In genomic region chr13:53522807-53523206, GRCm38 (mm10) we compare ENCODE assay signal across 24 mouse cellular contexts. TPM values are rescaled to one million over a fixed set of nuclear protein-coding genes. Genes with fewer than 3 reads are reported as not detected.
DNase-seq lines count a peak whose midpoint lies in the region; ATAC-seq and TF ChIP-seq lines count a peak whose summit lies in the region.
"Had no signal": no experiment of that assay in that cellular context is flagged by ENCODE, and none has a peak within 500 bp of the region (broad histone marks: within the 10 kb centered on the region; RNA-seq: fewer than 3 reads in every experiment).

No protein-coding gene starts in this region.

- TF ChIP-seq CTCF in lung, embryonic 14.5 days (IDR thresholded peaks at IDR 0.05; ENCODE audit: low read depth) = no peak

- H3K4me3 ChIP-seq in forebrain, embryonic 11.5 days (ENCODE audit: low read depth, low read length) = no peak overlapping the region
- H3K4me3 ChIP-seq in forebrain, embryonic 12.5 days (replicated peaks) = no peak overlapping the region
- H3K4me3 ChIP-seq in lung, embryonic 14.5 days (ENCODE audit: low read depth, low read length) = no peak overlapping the region
- H3K4me3 ChIP-seq: embryonic facial prominence, embryonic 12.5 days; embryonic facial prominence, embryonic 15.5 days; forebrain, embryonic 15.5 days; heart, embryonic 12.5 days; heart, embryonic 15.5 days; hindbrain, embryonic 10.5 days had no signal

- H3K27me3 ChIP-seq in forebrain, embryonic 11.5 days (ENCODE audit: control insufficient read depth, insufficient read depth, low read length) = no peaks in the 10 kb centered on the region
- peaks cover 5% of the 10 kb centered on the region; the same call in 1 of the 2 replicates for H3K27me3 ChIP-seq in forebrain, embryonic 12.5 days
- no peaks in the 10 kb centered on the region for H3K27me3 ChIP-seq in lung, embryonic 14.5 days (ENCODE audit: insufficient read depth, low read length)
- H3K27me3 ChIP-seq: embryonic facial prominence, embryonic 12.5 days; forebrain, embryonic 15.5 days; heart, embryonic 12.5 days; heart, embryonic 15.5 days had no signal

- H3K4me1 ChIP-seq in forebrain, embryonic 11.5 days (replicated peaks; ENCODE audit: control insufficient read depth, insufficient read depth, low read length) = peaks cover 3% of the 10 kb centered on the region; the same call in 1 of the 2 replicates
- peaks cover 25% of the 10 kb centered on the region for H3K4me1 ChIP-seq in forebrain, embryonic 12.5 days
- H3K4me1 ChIP-seq in lung, embryonic 14.5 days (ENCODE audit: insufficient read depth) = no peaks in the 10 kb centered on the region

- H3K27ac ChIP-seq in forebrain, embryonic 11.5 days (ENCODE audit: low read depth, low read length) = no peak overlapping the region
- H3K27ac ChIP-seq in forebrain, embryonic 12.5 days = no peak overlapping the region
- no peak overlapping the region for H3K27ac ChIP-seq in lung, embryonic 14.5 days (ENCODE audit: low read depth)
- H3K27ac ChIP-seq: embryonic facial prominence, embryonic 12.5 days; embryonic facial prominence, embryonic 15.5 days; forebrain, embryonic 15.5 days; heart, embryonic 15.5 days; hindbrain, embryonic 10.5 days; hindbrain, embryonic 14.5 days had no signal

- 48% methylated on average over 5 of the region's 5 CpGs for WGBS in forebrain, embryonic 11.5 days
- 41% methylated on average over 5 of the region's 5 CpGs for whole genome bisulfite sequencing in forebrain, embryonic 12.5 days
- WGBS in lung, embryonic 14.5 days = 15% methylated on average over 5 of the region's 5 CpGs

- no peaks in the 10 kb centered on the region for H3K36me3 ChIP-seq in forebrain, embryonic 11.5 days (ENCODE audit: control insufficient read depth, insufficient read depth, low read length)
- H3K36me3 ChIP-seq in forebrain, embryonic 12.5 days (replicated peaks) = no peaks in the 10 kb centered on the region
- no peaks in the 10 kb centered on the region for H3K36me3 ChIP-seq in lung, embryonic 14.5 days (ENCODE audit: insufficient read depth)
- H3K36me3 ChIP-seq: embryonic facial prominence, embryonic 12.5 days; embryonic facial prominence, embryonic 15.5 days; forebrain, embryonic 15.5 days; heart, embryonic 12.5 days; heart, embryonic 15.5 days; hindbrain, embryonic 10.5 days had no signal

- ATAC-seq in forebrain, embryonic 11.5 days (replicated peaks; ENCODE audit: low FRiP score) = no peak
- no peak for ATAC-seq in forebrain, embryonic 12.5 days (ENCODE audit: low FRiP score)
- no peak for ATAC-seq in lung, embryonic 14.5 days (ENCODE audit: insufficient read depth)
- ATAC-seq: forebrain, embryonic 15.5 days; Patski had no signal

- no peak overlapping the region for H3K4me2 ChIP-seq in forebrain, embryonic 11.5 days (ENCODE audit: low read depth, low read length, severe bottlenecking)
- no peak overlapping the region for H3K4me2 ChIP-seq in forebrain, embryonic 12.5 days
- no peak overlapping the region for H3K4me2 ChIP-seq in lung, embryonic 14.5 days
- H3K4me2 ChIP-seq: embryonic facial prominence, embryonic 12.5 days; embryonic facial prominence, embryonic 15.5 days; forebrain, embryonic 15.5 days; heart, embryonic 12.5 days; heart, embryonic 15.5 days; hindbrain, embryonic 14.5 days had no signal

- no peaks in the 10 kb centered on the region for H3K9me3 ChIP-seq in forebrain, embryonic 11.5 days (ENCODE audit: control insufficient read depth, low read length)
- H3K9me3 ChIP-seq in forebrain, embryonic 12.5 days = no peaks in the 10 kb centered on the region
- H3K9me3 ChIP-seq in lung, embryonic 14.5 days (ENCODE audit: low read depth, low read length) = no peaks in the 10 kb centered on the region
- H3K9me3 ChIP-seq: embryonic facial prominence, embryonic 12.5 days; embryonic facial prominence, embryonic 15.5 days; forebrain, embryonic 15.5 days; heart, embryonic 12.5 days; heart, embryonic 15.5 days; hindbrain, embryonic 10.5 days had no signal

- peak; percentile 62 for DNase-seq in forebrain, embryonic 11.5 days (ENCODE audit: low spot score)
- peak; percentile 15 for DNase-seq in lung, embryonic 14.5 days
- no peak for DNase-seq in lung, postnatal 10 days
- peak; percentile 54 for DNase-seq in retina, postnatal 1 day
- no peak for DNase-seq in retina, embryonic 14.5 days (ENCODE audit: low spot score)
- DNase-seq: adrenal gland, postnatal 10 days; adrenal gland, postnatal 36 days; cerebellum, adult 11 months; cerebellum, adult 2 months; cerebellum, adult 9-11 months; cerebellum, postnatal 25 days; gastrocnemius, postnatal 25 days; heart, adult 18-20 months; heart, postnatal 10 days; heart, postnatal 36 days had no signal

- H3K9ac ChIP-seq in forebrain, embryonic 11.5 days (ENCODE audit: low read length) = no peak overlapping the region
- no peak overlapping the region for H3K9ac ChIP-seq in forebrain, embryonic 12.5 days
- no peak overlapping the region for H3K9ac ChIP-seq in lung, embryonic 14.5 days
- H3K9ac ChIP-seq: embryonic facial prominence, embryonic 12.5 days; embryonic facial prominence, embryonic 15.5 days; forebrain, embryonic 15.5 days; heart, embryonic 12.5 days; heart, embryonic 15.5 days; hindbrain, embryonic 14.5 days had no signal

RNA-seq across cellular contexts. Expression of gene Msx2, which starts 49.9 kb away (rescaled TPM):
- polyA plus RNA-seq in forebrain, embryonic 11.5 days (2014; fragmentation: Nextera tagmentation; extraction: Ambion mirVana) = 33.0 and 36.6 TPM in 2 replicates
- 9.8 and 19.6 TPM in 2 replicates for polyA plus RNA-seq in forebrain, embryonic 12.5 days (2016; fragmentation: Nextera tagmentation; extraction: Ambion mirVana)
- 0.61 and 0.78 TPM in 2 replicates for polyA plus RNA-seq in lung, embryonic 14.5 days (2014; fragmentation: Nextera tagmentation; extraction: Ambion mirVana)
- polyA plus RNA-seq: Patski had no signal

Comparison
In these comparisons a context has a peak if more than half of its experiments do, and no peak if none do; other contexts are left out.
1. DNase-seq: peak in forebrain, embryonic 11.5 days (single experiment), lung, embryonic 14.5 days (single experiment) and retina, postnatal 1 day (single experiment); none in lung, postnatal 10 days (single experiment) and retina, embryonic 14.5 days (single experiment).